Mouse (Mus musculus) hematopoietic stem cell, adult 5-6 weeks (primary cell): ENCODE data around the gene Galr3. TPM values are rescaled to one million over a fixed set of nuclear protein-coding genes. Genes with fewer than 3 reads are reported as not detected.
A peak's percentile ranks its signal among the peaks of the same experiment; 100 is the strongest.
"Not testable (repeated sequence)": the region's sequence is repeated elsewhere in the genome, so short reads cannot be mapped to it uniquely, and the experiment has no call there.

Experiments used
- ATAC-seq, 2 experiments: fragments of 125-278 bp in 1 of 2; replicated peaks in 1 of 2; 2 replicates each; pipeline ENCODE4 v1.8.0; 2016 to 2017; ENCODE audit warnings: inconsistent platforms in 2 of 2, mild to moderate bottlenecking in 2 of 2, moderate number of reproducible peaks in 2 of 2, low read depth in 1 of 2, moderate TSS enrichment in 1 of 2; ENCODE audit not compliant: low FRiP score in 2 of 2, poor library complexity in 2 of 2, severe bottlenecking in 2 of 2, insufficient read depth in 1 of 2, low TSS enrichment in 1 of 2
- total RNA-seq: library from RNA; stranded (forward); fragments of 172-1452, 232-1000 nt; gene quantifications from 2 replicates; pipeline ENCODE4 v1.2.3, GENCODE M21; 2017

The Galr3 gene
- total RNA-seq, result 1.5 and 1.7 TPM in 2 replicates

- ATAC-seq, result no peak
Observed at GRCm38 (mm10) chr15:79041585-79041984, at the start of gene Galr3. Gene Galr3, plus strand, starts transcription at chr15:79041885.

- no peak for ATAC-seq
Observed at GRCm38 (mm10) chr15:78992235-78992634, 49.5 kb upstream of the Galr3 start.

GRCm38 (mm10) chr15:78992925-78993324 lies 48.8 kb upstream of the Galr3 start:
- ATAC-seq, result no peak

- ATAC-seq, result no peak
Observed at GRCm38 (mm10) chr15:78995916-78996315, 45.8 kb upstream of the Galr3 start.

- peak; percentile 25 to 50; a peak in 3 of 4 replicates for ATAC-seq
Observed at GRCm38 (mm10) chr15:78996663-78997062, 45.0 kb upstream of the Galr3 start.

- ATAC-seq, result no peak
Observed at GRCm38 (mm10) chr15:78998348-78998747, 43.3 kb upstream of the Galr3 start.

- ATAC-seq, result peak; percentile 38 to 43; a peak in 1 of 4 replicates
Observed at GRCm38 (mm10) chr15:78999586-78999985, 42.1 kb upstream of the Galr3 start.

- no peak for ATAC-seq
Observed at GRCm38 (mm10) chr15:79000357-79000791, 41.3 kb upstream of the Galr3 start.

GRCm38 (mm10) chr15:79001559-79001958 lies 40.1 kb upstream of the Galr3 start:
- no peak for ATAC-seq

- ATAC-seq, result no peak
Observed at GRCm38 (mm10) chr15:79002036-79002435, 39.6 kb upstream of the Galr3 start.

GRCm38 (mm10) chr15:79003079-79003478 lies 38.6 kb upstream of the Galr3 start:
- ATAC-seq, result no peak

GRCm38 (mm10) chr15:79005581-79005980 lies 36.1 kb upstream of the Galr3 start:
- no peak for ATAC-seq

GRCm38 (mm10) chr15:79006638-79007037 lies 35.0 kb upstream of the Galr3 start:
- no peak for ATAC-seq

- ATAC-seq, result no peak
Observed at GRCm38 (mm10) chr15:79007059-79007458, 34.6 kb upstream of the Galr3 start.

- ATAC-seq, result not testable (repeated sequence)
Observed at GRCm38 (mm10) chr15:79007836-79008235, 33.8 kb upstream of the Galr3 start.

- no peak for ATAC-seq
Observed at GRCm38 (mm10) chr15:79009734-79010133, 32.0 kb upstream of the Galr3 start.

- ATAC-seq, result no peak
Observed at GRCm38 (mm10) chr15:79011550-79011949, 30.1 kb upstream of the Galr3 start.

GRCm38 (mm10) chr15:79013382-79013781 lies 28.3 kb upstream of the Galr3 start:
- no peak for ATAC-seq

- no peak for ATAC-seq
Observed at GRCm38 (mm10) chr15:79018191-79018590, 23.5 kb upstream of the Galr3 start.

GRCm38 (mm10) chr15:79018886-79019285 lies 22.8 kb upstream of the Galr3 start:
- ATAC-seq, result no peak
